ENCODE assay signal across 7 mouse cellular contexts in the genomic region with DNA sequence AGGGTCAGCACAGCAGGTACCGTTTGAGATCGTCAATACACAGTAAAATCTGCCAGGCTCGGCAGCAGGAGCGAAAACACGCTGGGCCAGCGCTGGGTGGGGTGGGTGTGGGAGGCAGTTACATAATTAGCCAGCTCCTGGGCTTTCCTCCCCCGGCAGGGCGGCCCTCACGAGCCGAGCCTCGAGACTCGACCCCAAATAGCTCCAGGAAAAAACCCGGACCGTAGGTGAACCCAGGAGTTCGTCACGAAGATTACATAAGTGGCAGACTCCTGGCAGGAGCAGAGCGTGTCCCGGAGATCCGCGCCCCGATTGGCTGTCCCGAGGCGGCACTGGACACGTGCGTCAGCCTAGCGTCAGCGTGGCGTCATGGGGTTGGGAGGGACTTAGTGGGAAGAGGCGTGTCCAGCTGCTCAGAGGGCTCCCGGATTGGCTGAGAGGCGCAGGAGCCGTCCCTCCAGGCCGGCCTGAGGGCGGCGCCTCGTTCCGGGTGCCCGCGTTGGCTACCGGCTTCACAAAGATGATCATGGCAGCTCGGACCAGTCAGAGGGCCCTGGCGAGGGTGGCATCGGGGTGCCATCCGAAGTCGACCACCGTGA. TPM values are rescaled to one million over a fixed set of nuclear protein-coding genes. Genes with fewer than 3 reads are reported as not detected.
DNase-seq lines count a peak whose midpoint lies in the region; ATAC-seq lines count a peak whose summit lies in the region.

Gene Coq10b, plus strand, starts transcription at position 416 of the 599 bp plus-strand sequence.

- H3K27me3 ChIP-seq in intestine, embryonic 16.5 days (replicated peaks; ENCODE audit: control insufficient read depth, insufficient read depth, low read length), result no peaks in the 10 kb centered on the region
- peaks cover 2% of the 10 kb centered on the region; the same call in 1 of the 2 replicates for H3K27me3 ChIP-seq in midbrain, embryonic 11.5 days (ENCODE audit: control insufficient read depth, insufficient read depth, low read length)

- H3K9ac ChIP-seq in intestine, embryonic 16.5 days (ENCODE audit: low read depth, low read length), result peak within 1 kb of the TSS; percentile 74
- peak within 1 kb of the TSS; percentile 78 for H3K9ac ChIP-seq in midbrain, embryonic 11.5 days (ENCODE audit: low read length)

- under 1% methylated on average over 46 of the region's 46 CpGs for WGBS in intestine, embryonic 16.5 days
- under 1% methylated on average over 46 of the region's 46 CpGs for WGBS in midbrain, embryonic 11.5 days

- DNase-seq in adrenal gland, adult 8-10 months, result peak; percentile 100
- DNase-seq in embryo, embryonic 9.5 days (ENCODE audit: extremely low spot score), result peak; percentile 99
- peak; percentile 94 to 97 for DNase-seq in gastrocnemius, postnatal 4 days (ENCODE audit: low spot score in 2 of 2)
- peak; percentile 100 for DNase-seq in left cerebral cortex, postnatal 36 days (ENCODE audit: low spot score in 2 of 2)
- peak; percentile 100 for DNase-seq in midbrain, embryonic 11.5 days (ENCODE audit: low spot score, missing footprints)
- peak; percentile 100 for DNase-seq in skeletal muscle tissue, adult 2 months (ENCODE audit: low read depth, low spot score)

- peak within 1 kb of the TSS; percentile 84 for H3K27ac ChIP-seq in intestine, embryonic 16.5 days (ENCODE audit: low read length)
- H3K27ac ChIP-seq in midbrain, embryonic 11.5 days (ENCODE audit: low read depth, low read length), result peak within 1 kb of the TSS; percentile 35; the same call in 1 of the 2 replicates

- no peaks in the 10 kb centered on the region for H3K9me3 ChIP-seq in intestine, embryonic 16.5 days (ENCODE audit: control insufficient read depth, low read length)
- H3K9me3 ChIP-seq in midbrain, embryonic 11.5 days (ENCODE audit: control insufficient read depth, low read length), result no peaks in the 10 kb centered on the region

- intact Hi-C loops in left cerebral cortex, postnatal 36 days (cut with DNase I), result loop anchor here (1.0 kb wide), 1 partner anchor 25 kb away; the partner anchor contains the start of gene Sf3b1

- no peaks in the 10 kb centered on the region for H3K36me3 ChIP-seq in intestine, embryonic 16.5 days (ENCODE audit: control insufficient read depth, insufficient read depth, low read length)
- H3K36me3 ChIP-seq in midbrain, embryonic 11.5 days (ENCODE audit: control insufficient read depth, insufficient read depth, low read length), result no peaks in the 10 kb centered on the region

- H3K4me1 ChIP-seq in intestine, embryonic 16.5 days (ENCODE audit: control insufficient read depth, insufficient read depth, low read length), result peaks cover 10% of the 10 kb centered on the region; the same call in 1 of the 2 replicates
- peaks cover 6% of the 10 kb centered on the region; the same call in 1 of the 2 replicates for H3K4me1 ChIP-seq in midbrain, embryonic 11.5 days (ENCODE audit: control insufficient read depth, insufficient read depth, low read length)

- H3K4me2 ChIP-seq in intestine, embryonic 16.5 days (ENCODE audit: low read depth, low read length), result peak within 1 kb of the TSS; percentile 83
- H3K4me2 ChIP-seq in midbrain, embryonic 11.5 days, result peak within 1 kb of the TSS; percentile 80

- peak; percentile 100 for ATAC-seq in intestine, embryonic 16.5 days
- peak; percentile 100 for ATAC-seq in midbrain, embryonic 11.5 days (ENCODE audit: low FRiP score)

- peak within 1 kb of the TSS; percentile 78 for H3K4me3 ChIP-seq in intestine, embryonic 16.5 days (ENCODE audit: low read length)
- H3K4me3 ChIP-seq in midbrain, embryonic 11.5 days (ENCODE audit: low read depth, low read length), result peak within 1 kb of the TSS; percentile 93

RNA-seq across cellular contexts. Expression of gene Coq10b, which starts in this region (rescaled TPM):
- 100 to 1,000 TPM; 100 to 138 (median 107) TPM for total RNA-seq in adrenal gland, adult 8-10 months (2022)
- 10 to 100 TPM in 1 of 2 experiments, 1 to 10 TPM in 1; 8.9 to 14.2 TPM for total RNA-seq in gastrocnemius, postnatal 4 days (2021)
- polyA plus RNA-seq in intestine, embryonic 16.5 days (2015; fragmentation: Nextera tagmentation; extraction: Ambion mirVana), result 13.8 and 15.8 TPM in 2 replicates
- 10 to 100 TPM; 31.8 to 36.1 TPM for total RNA-seq in left cerebral cortex, postnatal 36 days (2021)
- 33.8 and 38.3 TPM in 2 replicates for polyA plus RNA-seq in midbrain, embryonic 11.5 days (2014; fragmentation: Nextera tagmentation; extraction: Ambion mirVana)

Comparison
In these comparisons a context has a peak if more than half of its experiments do, and no peak if none do; other contexts are left out.
1. Peak in every context shown above with its lines: DNase-seq, ATAC-seq, H3K4me3 ChIP-seq and H3K27ac ChIP-seq.